Mouse (Mus musculus): Measurements from ENCODE around the gene Cyb561d1. TPM values are rescaled to one million over a fixed set of nuclear protein-coding genes. Genes with fewer than 3 reads are reported as not detected.

The Cyb561d1 gene
- polyA plus RNA-seq, 1 experiment from 2014 or later, result 2.0 TPM

DNA sequence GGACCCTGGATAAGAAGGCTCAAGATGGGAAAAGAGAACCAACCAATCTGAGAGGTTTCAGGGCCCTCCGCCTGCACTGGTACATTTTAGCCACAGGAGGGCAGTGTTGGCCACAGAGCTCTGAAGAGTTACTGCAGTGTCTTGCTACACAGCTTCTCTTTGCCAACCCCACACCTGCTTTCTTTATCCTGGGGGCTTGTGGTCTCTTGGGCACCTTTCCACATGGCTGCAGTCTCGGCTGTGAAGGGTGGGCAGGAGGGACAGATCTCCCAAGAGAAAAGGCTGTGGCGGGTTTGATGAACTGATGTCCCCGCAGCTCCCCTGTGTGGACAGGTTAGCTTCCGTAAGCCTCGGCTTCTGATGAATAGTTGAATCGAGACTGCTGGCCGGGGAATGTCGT is 36.2 kb downstream of the Cyb561d1 start:
- Histone ChIP-seq H3K27ac (ENCODE audit: low read depth, low read length) (peak overlapping the region; percentile 45), H3K27me3 (ENCODE audit: control insufficient read depth, insufficient read depth, low read length) (no peaks in the 10 kb centered on the region), H3K36me3 (ENCODE audit: control insufficient read depth, insufficient read depth, low read length) (no peaks in the 10 kb centered on the region), H3K4me3 (ENCODE audit: low read depth, low read length) (0 out of 2 replicates have a peak overlapping the region, but pooled peaks have one; percentile 5), H3K9me3 (ENCODE audit: control insufficient read depth, low read length) (no peaks in the 10 kb centered on the region), H3K4me2 (ENCODE audit: low read depth, low read length) (peak overlapping the region; percentile 36), H3K9ac (replicated peaks; ENCODE audit: low read depth, low read length) (0 out of 2 replicates have a peak overlapping the region, but pooled peaks have one; percentile 21), H3K4me1 (ENCODE audit: control insufficient read depth, insufficient read depth, low read length) (peaks cover 29% of the 10 kb centered on the region)
- WGBS, result 8% methylated on average over 9 of the region's 9 CpGs
- ATAC-seq (ENCODE audit: low read depth), result peak; percentile 78; the same call in 1 of the 2 replicates

DNA sequence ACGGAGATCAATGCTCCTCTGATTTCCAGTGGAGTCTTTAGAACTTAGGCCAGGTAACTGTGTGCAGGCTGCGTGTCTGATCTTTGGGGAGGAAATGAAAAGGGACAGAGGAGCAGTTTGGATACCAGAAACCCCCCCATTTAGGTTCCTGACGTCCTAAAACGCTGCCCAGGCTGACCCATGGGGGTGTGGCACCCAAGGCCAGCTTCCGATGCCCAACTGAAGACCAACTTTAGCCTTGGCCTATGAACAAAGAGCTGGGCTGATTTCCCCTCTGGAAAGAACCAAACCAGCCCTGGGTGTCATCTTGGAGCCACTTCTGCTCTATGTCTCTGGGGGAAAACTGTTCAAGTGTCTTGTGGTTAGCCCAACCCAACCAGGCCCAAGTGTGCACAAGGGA is 36.9 kb downstream of the Cyb561d1 start:
- Histone ChIP-seq H3K36me3 (ENCODE audit: control insufficient read depth, insufficient read depth, low read length) (no peaks in the 10 kb centered on the region), H3K27me3 (ENCODE audit: control insufficient read depth, insufficient read depth, low read length) (no peaks in the 10 kb centered on the region), H3K4me3 (ENCODE audit: low read depth, low read length) (no peak overlapping the region), H3K9me3 (ENCODE audit: control insufficient read depth, low read length) (no peaks in the 10 kb centered on the region), H3K4me2 (ENCODE audit: low read depth, low read length) (no peak overlapping the region), H3K4me1 (ENCODE audit: control insufficient read depth, insufficient read depth, low read length) (peaks cover 25% of the 10 kb centered on the region), H3K27ac (ENCODE audit: low read depth, low read length) (no peak overlapping the region), H3K9ac (replicated peaks; ENCODE audit: low read depth, low read length) (no peak overlapping the region)
- WGBS, result 63% methylated on average over 5 of the region's 5 CpGs
- ATAC-seq (ENCODE audit: low read depth), result no peak

DNA sequence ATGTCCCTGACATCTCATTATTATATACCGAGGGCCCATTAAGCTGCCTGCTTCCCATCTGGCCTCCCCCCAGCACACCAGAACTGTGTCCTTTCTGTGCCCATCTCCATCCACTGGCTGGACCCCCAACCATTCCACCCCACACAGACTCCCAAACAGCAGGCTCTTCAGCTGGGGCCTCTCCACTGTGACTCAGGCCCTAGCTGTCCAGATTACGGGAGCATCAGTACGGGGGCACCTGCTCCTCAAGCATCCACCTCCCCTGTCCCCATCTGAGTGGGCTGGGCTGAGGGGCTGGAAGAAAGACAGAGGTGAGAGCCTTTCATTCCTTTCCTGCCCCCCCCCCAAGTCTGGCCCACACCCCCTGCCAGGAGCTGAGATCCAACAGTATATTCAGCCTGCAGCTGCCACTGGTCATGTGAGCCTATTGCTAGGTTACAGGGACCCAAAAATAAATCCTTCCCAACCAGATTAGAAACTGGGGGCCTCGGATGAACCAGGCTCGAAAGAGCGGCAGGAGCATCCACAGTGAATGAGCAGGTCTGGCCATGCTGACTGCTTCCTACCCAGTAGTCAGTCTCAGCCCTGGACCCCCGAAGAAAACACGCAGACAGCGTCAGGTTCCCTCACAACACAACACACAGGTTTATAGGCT is 42.5 kb downstream of the Cyb561d1 start:
- Histone ChIP-seq H3K4me2 (ENCODE audit: low read depth, low read length) (no peak overlapping the region), H3K36me3 (ENCODE audit: control insufficient read depth, insufficient read depth, low read length) (no peaks in the 10 kb centered on the region), H3K27ac (ENCODE audit: low read depth, low read length) (peak overlapping the region; percentile 66), H3K9me3 (ENCODE audit: control insufficient read depth, low read length) (no peaks in the 10 kb centered on the region), H3K4me1 (ENCODE audit: control insufficient read depth, insufficient read depth, low read length) (peaks cover 9% of the 10 kb centered on the region; the same call in 1 of the 2 replicates), H3K4me3 (ENCODE audit: low read depth, low read length) (no peak overlapping the region), H3K27me3 (ENCODE audit: control insufficient read depth, insufficient read depth, low read length) (no peaks in the 10 kb centered on the region), H3K9ac (replicated peaks; ENCODE audit: low read depth, low read length) (0 out of 2 replicates have a peak overlapping the region, but pooled peaks have one; percentile 16)
- 46% methylated on average over 9 of the region's 9 CpGs for WGBS
- peak; percentile 42; the same call in 1 of the 2 replicates for ATAC-seq (ENCODE audit: low read depth)

DNA sequence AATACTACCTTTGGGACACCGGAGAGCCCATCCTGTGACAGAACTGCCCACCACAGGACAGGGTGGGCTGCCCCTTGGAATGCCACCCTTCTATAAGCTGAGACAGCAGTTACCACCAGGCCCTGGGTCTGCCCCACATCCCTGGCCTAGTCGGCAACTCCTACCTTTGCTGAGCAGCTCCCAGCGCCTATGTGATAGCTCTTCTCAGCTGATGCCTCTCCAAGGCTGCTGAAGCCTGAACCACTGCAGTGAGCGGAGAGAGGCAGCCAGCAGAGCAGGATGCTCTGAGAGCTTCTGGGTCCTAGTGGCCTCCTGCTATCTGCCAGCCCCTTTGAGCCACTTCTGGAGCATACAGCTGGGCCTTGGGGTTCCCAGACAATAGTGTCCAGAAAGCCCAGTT is 46.4 kb downstream of the Cyb561d1 start, which contains the start of gene Gpr61:
Gene Gpr61, minus strand, starts transcription at position 227 of the 400 bp plus-strand sequence.
- WGBS, result 43% methylated on average over 4 of the region's 4 CpGs
- H3K27ac ChIP-seq (ENCODE audit: low read depth, low read length), result peak within 1 kb of the TSS; percentile 72
- peaks cover 9% of the 10 kb centered on the region; the same call in 1 of the 2 replicates for H3K4me1 ChIP-seq (ENCODE audit: control insufficient read depth, insufficient read depth, low read length)
- no peaks in the 10 kb centered on the region for H3K36me3 ChIP-seq (ENCODE audit: control insufficient read depth, insufficient read depth, low read length)
- H3K9ac ChIP-seq (replicated peaks; ENCODE audit: low read depth, low read length), result peak within 1 kb of the TSS; percentile 61
- no peaks in the 10 kb centered on the region for H3K9me3 ChIP-seq (ENCODE audit: control insufficient read depth, low read length)
- ATAC-seq (ENCODE audit: low read depth), result peak; percentile 70; the same call in 1 of the 2 replicates
- H3K4me3 ChIP-seq (ENCODE audit: low read depth, low read length), result peak within 1 kb of the TSS; percentile 32
- H3K4me2 ChIP-seq (ENCODE audit: low read depth, low read length), result peak within 1 kb of the TSS; percentile 54
- no peaks in the 10 kb centered on the region for H3K27me3 ChIP-seq (ENCODE audit: control insufficient read depth, insufficient read depth, low read length)

DNA sequence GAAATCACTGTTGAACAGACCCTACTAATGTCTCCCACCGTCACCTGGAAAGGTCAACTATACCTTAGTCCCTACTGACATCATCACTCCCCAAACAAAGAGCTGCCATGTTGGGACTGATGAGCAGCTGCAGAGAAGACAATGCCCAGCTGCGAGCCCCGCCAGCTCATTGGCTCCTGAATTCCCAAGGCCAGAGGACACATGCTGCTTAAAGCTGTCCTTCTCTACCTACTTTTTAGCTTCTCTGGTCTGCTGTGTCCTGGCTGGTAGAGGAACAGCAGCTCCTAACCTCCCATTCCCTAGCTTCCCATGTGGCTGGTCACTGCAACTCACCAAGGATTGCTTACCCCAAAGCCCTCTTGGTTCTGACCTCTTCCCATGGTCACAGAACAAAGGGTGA is 48.7 kb downstream of the Cyb561d1 start:
- Histone ChIP-seq H3K9ac (replicated peaks; ENCODE audit: low read depth, low read length) (no peak overlapping the region), H3K27me3 (ENCODE audit: control insufficient read depth, insufficient read depth, low read length) (no peaks in the 10 kb centered on the region), H3K4me3 (ENCODE audit: low read depth, low read length) (no peak overlapping the region), H3K4me2 (ENCODE audit: low read depth, low read length) (no peak overlapping the region), H3K4me1 (ENCODE audit: control insufficient read depth, insufficient read depth, low read length) (0 out of 2 replicates have a peak, but pooled peaks cover 2% of the 10 kb centered on the region), H3K9me3 (ENCODE audit: control insufficient read depth, low read length) (no peaks in the 10 kb centered on the region), H3K27ac (ENCODE audit: low read depth, low read length) (no peak overlapping the region), H3K36me3 (ENCODE audit: control insufficient read depth, insufficient read depth, low read length) (no peaks in the 10 kb centered on the region)
- 93% methylated on average over 3 of the region's 3 CpGs for WGBS
- ATAC-seq (ENCODE audit: low read depth), result no peak

DNA sequence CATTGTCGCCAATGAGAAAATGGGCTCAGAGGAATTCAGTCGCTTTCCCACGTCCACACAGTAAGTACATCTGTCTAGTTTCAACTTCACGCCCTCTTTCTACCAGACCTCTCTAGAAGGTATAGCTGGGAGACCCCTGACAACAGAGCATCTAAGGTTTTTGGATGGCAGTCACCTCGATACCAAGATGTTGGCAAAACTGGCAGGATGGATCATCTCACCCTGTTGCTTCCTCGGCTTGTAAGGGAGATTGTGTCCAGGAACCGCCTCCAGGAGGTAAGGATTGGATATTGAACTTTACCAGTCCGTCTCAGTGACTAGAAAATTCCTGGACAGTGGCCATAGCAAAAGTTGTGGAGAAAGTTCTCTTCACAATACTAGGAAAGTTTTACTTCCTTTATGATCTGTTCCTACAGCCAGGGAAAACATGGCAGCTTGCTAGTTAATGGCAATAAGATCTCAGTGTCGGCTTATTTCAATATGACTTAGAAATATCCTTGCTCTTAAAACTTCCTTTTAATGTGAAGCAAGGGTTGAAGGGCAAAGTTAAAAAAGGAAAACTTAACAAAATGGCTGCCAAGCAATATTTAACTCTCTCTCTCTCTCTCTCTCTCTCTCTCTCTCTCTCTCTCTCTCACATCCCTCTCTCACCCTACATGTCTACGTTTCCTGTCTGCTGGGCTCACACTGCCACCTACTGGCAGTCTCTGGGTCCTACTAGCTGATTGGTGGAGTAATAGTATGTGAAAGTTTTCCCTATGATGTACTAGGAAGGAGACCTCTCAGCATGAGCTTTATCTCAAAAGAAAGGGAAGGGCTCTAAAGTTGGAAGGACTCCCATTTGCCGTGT is 53.4 kb downstream of the Cyb561d1 start:
- no peaks in the 10 kb centered on the region for H3K36me3 ChIP-seq (ENCODE audit: control insufficient read depth, insufficient read depth, low read length)
- H3K27me3 ChIP-seq (ENCODE audit: control insufficient read depth, insufficient read depth, low read length), result no peaks in the 10 kb centered on the region
- H3K27ac ChIP-seq (ENCODE audit: low read depth, low read length), result no peak overlapping the region
- H3K4me2 ChIP-seq (ENCODE audit: low read depth, low read length), result no peak overlapping the region
- WGBS, result 71% methylated on average over 11 of the region's 11 CpGs
- peaks cover 16% of the 10 kb centered on the region for H3K4me1 ChIP-seq (ENCODE audit: control insufficient read depth, insufficient read depth, low read length)
- H3K4me3 ChIP-seq (ENCODE audit: low read depth, low read length), result no peak overlapping the region
- peak; percentile 52; the same call in 1 of the 2 replicates for ATAC-seq (ENCODE audit: low read depth)
- H3K9me3 ChIP-seq (ENCODE audit: control insufficient read depth, low read length), result no peaks in the 10 kb centered on the region
- no peak overlapping the region for H3K9ac ChIP-seq (replicated peaks; ENCODE audit: low read depth, low read length)

DNA sequence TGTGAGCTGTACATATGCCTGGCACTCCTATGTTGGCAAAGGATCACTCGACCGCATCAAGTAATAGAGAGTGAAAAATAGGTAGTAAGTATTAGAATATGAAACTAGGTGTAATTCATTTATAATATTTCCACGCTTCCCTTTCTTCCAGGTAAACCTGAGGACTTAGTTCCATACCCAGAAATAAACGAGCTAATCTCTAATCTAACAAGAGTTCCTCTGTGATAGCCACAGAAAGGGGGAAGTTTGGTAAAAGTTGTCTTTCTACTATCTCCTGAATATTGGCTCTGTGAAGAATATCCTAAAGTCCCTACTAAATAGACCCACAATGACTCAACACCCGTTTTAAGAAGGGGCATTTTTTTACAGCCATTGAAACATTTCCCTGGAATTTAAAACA is 54.3 kb downstream of the Cyb561d1 start:
- H3K36me3 ChIP-seq (ENCODE audit: control insufficient read depth, insufficient read depth, low read length), result no peaks in the 10 kb centered on the region
- peak overlapping the region; percentile 90; the same call in 1 of the 2 replicates for H3K9ac ChIP-seq (replicated peaks; ENCODE audit: low read depth, low read length)
- H3K4me2 ChIP-seq (ENCODE audit: low read depth, low read length), result peak overlapping the region; percentile 56
- no peaks in the 10 kb centered on the region for H3K9me3 ChIP-seq (ENCODE audit: control insufficient read depth, low read length)
- WGBS, result 61% methylated on average over 5 of the region's 5 CpGs
- H3K27ac ChIP-seq (ENCODE audit: low read depth, low read length), result peak overlapping the region; percentile 89; the same call in 1 of the 2 replicates
- no peaks in the 10 kb centered on the region for H3K27me3 ChIP-seq (ENCODE audit: control insufficient read depth, insufficient read depth, low read length)
- peak overlapping the region; percentile 91 for H3K4me3 ChIP-seq (ENCODE audit: low read depth, low read length)
- H3K4me1 ChIP-seq (ENCODE audit: control insufficient read depth, insufficient read depth, low read length), result peaks cover 16% of the 10 kb centered on the region
- no peak for ATAC-seq (ENCODE audit: low read depth)

All from neural tube, embryonic 14.5 days (tissue).